Mouse (Mus musculus) liver, embryonic 12.5 days (tissue): ENCODE data around the gene Cst3. TPM values are rescaled to one million over a fixed set of nuclear protein-coding genes. Genes with fewer than 3 reads are reported as not detected.

Experiments used
- ATAC-seq: fragments of 200-750 bp; cut with Nextera tagmentation; 2 replicates; pipeline ENCODE4 v1.8.0; 2017; ENCODE audit warnings: moderate number of reproducible peaks, mild to moderate bottlenecking, moderate library complexity
- H3K27ac ChIP-seq: fragments of 300-500 bp; sonication (generic); 2 replicates; pipeline ENCODE4 v1.5.1; 2016; ENCODE audit warnings: mild to moderate bottlenecking
- H3K27me3 ChIP-seq: fragments of 300-500 bp; sonication (generic); replicated peaks from 2 replicates; pipeline ENCODE4 v1.6.1; 2016; ENCODE audit warnings: mild to moderate bottlenecking, moderate library complexity
- H3K36me3 ChIP-seq: fragments of 300-500 bp; sonication (generic); 2 replicates; pipeline ENCODE4 v1.6.1; 2016; ENCODE audit warnings: mild to moderate bottlenecking, moderate library complexity
- H3K4me1 ChIP-seq: fragments of 300-500 bp; sonication (generic); 2 replicates; pipeline ENCODE4 v1.6.1; 2016
- H3K4me2 ChIP-seq: fragments of 300-500 bp; sonication (generic); 2 replicates; pipeline ENCODE4 v1.6.1; 2016; ENCODE audit warnings: mild to moderate bottlenecking, moderate library complexity
- H3K4me3 ChIP-seq: fragments of 300-500 bp; sonication (generic); 2 replicates; pipeline ENCODE4 v1.5.1; 2016; ENCODE audit warnings: mild to moderate bottlenecking, moderate library complexity
- H3K9ac ChIP-seq: fragments of 300-500 bp; sonication (generic); 2 replicates; pipeline ENCODE4 v1.6.1; 2016; ENCODE audit warnings: mild to moderate bottlenecking, moderate library complexity
- H3K9me3 ChIP-seq: fragments of 300-500 bp; sonication (generic); replicated peaks from 2 replicates; pipeline ENCODE4 v1.6.1; 2016; ENCODE audit warnings: mild to moderate bottlenecking, moderate library complexity
- WGBS: fragments of 180-500 bp; shearing (Covaris S2); methylation state at CpG from one replicate; pipeline ENCODE4 v1.1.7; 2016; ENCODE audit not compliant: insufficient replicate concordance; 5-methylcytosine and 5-hydroxymethylcytosine counted together
- polyA plus RNA-seq: library from polyadenylated mRNA; unstranded; fragments of >200 nt; fragmentation: Nextera tagmentation; extraction: Ambion mirVana; gene quantifications from 2 replicates; pipeline ENCODE4 v1.2.1, GENCODE M21; 2016

Gene Cst3
- polyA plus RNA-seq, 1 experiment from 2014 or later, result 142 TPM

- no peaks in the 10 kb centered on the region for H3K9me3 ChIP-seq
- no peak overlapping the region for H3K27ac ChIP-seq
- 68% methylated on average over 5 of the region's 5 CpGs for WGBS
Measured at GRCm38 (mm10) chr2:148838075-148838777, 37.3 kb downstream of the Cst3 start.

GRCm38 (mm10) chr2:148834912-148835311 lies 40.6 kb downstream of the Cst3 start, which contains the start of gene Cst9:
Gene Cst9, plus strand, starts transcription at chr2:148835147.
- H3K4me2 ChIP-seq, result no peak within 1 kb of the TSS
- no peaks in the 10 kb centered on the region for H3K4me1 ChIP-seq
- H3K27me3 ChIP-seq, result no peaks in the 10 kb centered on the region
- H3K9me3 ChIP-seq, result no peaks in the 10 kb centered on the region
- WGBS, result 49% methylated on average over 4 of the region's 4 CpGs
- no peaks in the 10 kb centered on the region for H3K36me3 ChIP-seq
- H3K9ac ChIP-seq, result no peak within 1 kb of the TSS
- H3K4me3 ChIP-seq, result no peak within 1 kb of the TSS
- no peak within 1 kb of the TSS for H3K27ac ChIP-seq
- ATAC-seq, result no peak

More at GRCm38 (mm10) chr2:148838075-148838777, 37.3 kb downstream of the Cst3 start:
- Histone ChIP-seq H3K4me3 (no peak overlapping the region), H3K4me1 (no peaks in the 10 kb centered on the region), H3K4me2 (no peak overlapping the region), H3K36me3 (no peaks in the 10 kb centered on the region), H3K9ac (no peak overlapping the region), H3K27me3 (no peaks in the 10 kb centered on the region)
- ATAC-seq, result no peak

GRCm38 (mm10) chr2:148825986-148826385 lies 49.5 kb downstream of the Cst3 start:
- H3K4me3 ChIP-seq, result no peak overlapping the region
- no peaks in the 10 kb centered on the region for H3K36me3 ChIP-seq
- no peak overlapping the region for H3K9ac ChIP-seq
- H3K27ac ChIP-seq, result no peak overlapping the region
- no peaks in the 10 kb centered on the region for H3K9me3 ChIP-seq
- no peaks in the 10 kb centered on the region for H3K27me3 ChIP-seq
- ATAC-seq, result no peak
- 52% methylated on average over 1 of the region's 1 CpGs for WGBS
- no peaks in the 10 kb centered on the region for H3K4me1 ChIP-seq
- no peak overlapping the region for H3K4me2 ChIP-seq

Other genes with a start within 250 kb of the Cst3 start
- 72.2 TPM in 2 replicates for gene Nxt1, start 203.1 kb downstream of the Cst3 start, polyA plus RNA-seq
- 9.4 and 10.1 TPM in 2 replicates for gene Gzf1, start 194.7 kb downstream of the Cst3 start, polyA plus RNA-seq
- gene Napb, start 143.2 kb downstream of the Cst3 start, polyA plus RNA-seq, result 0.56 and 0.62 TPM in 2 replicates
- not detected in 2 replicates for gene Cstl1, start 125.3 kb downstream of the Cst3 start, polyA plus RNA-seq
- gene Cst11, start 104.2 kb downstream of the Cst3 start, polyA plus RNA-seq, result not detected in 2 replicates
- not detected in 2 replicates for gene 8030411F24Rik, start 93.7 kb downstream of the Cst3 start, polyA plus RNA-seq
- gene Cst12, start 86.3 kb downstream of the Cst3 start, polyA plus RNA-seq, result not detected in 2 replicates
- gene Cst8, start 76.9 kb downstream of the Cst3 start, polyA plus RNA-seq, result not detected in 2 replicates
- not detected in 2 replicates for gene Cst13, start 55.6 kb downstream of the Cst3 start, polyA plus RNA-seq
- gene Cst9, start 40.5 kb downstream of the Cst3 start, polyA plus RNA-seq, result 0.31 TPM in 1 of 2 replicates, not detected in the other
- not detected in 2 replicates for gene 9230104L09Rik, start 10.7 kb downstream of the Cst3 start, polyA plus RNA-seq
- not detected in 2 replicates for gene Gm1330, start 127.6 kb upstream of the Cst3 start, polyA plus RNA-seq
- not detected in 2 replicates for gene Gm10750, start 141.5 kb upstream of the Cst3 start, polyA plus RNA-seq